Mouse (Mus musculus): ENCODE data around the gene Mustn1. TPM values are rescaled to one million over a fixed set of nuclear protein-coding genes. Genes with fewer than 3 reads are reported as not detected.

Mustn1 gene
- 5.9 and 6.8 TPM in 2 replicates for polyA plus RNA-seq (2016; fragmentation: Nextera tagmentation; extraction: Ambion mirVana)

DNA sequence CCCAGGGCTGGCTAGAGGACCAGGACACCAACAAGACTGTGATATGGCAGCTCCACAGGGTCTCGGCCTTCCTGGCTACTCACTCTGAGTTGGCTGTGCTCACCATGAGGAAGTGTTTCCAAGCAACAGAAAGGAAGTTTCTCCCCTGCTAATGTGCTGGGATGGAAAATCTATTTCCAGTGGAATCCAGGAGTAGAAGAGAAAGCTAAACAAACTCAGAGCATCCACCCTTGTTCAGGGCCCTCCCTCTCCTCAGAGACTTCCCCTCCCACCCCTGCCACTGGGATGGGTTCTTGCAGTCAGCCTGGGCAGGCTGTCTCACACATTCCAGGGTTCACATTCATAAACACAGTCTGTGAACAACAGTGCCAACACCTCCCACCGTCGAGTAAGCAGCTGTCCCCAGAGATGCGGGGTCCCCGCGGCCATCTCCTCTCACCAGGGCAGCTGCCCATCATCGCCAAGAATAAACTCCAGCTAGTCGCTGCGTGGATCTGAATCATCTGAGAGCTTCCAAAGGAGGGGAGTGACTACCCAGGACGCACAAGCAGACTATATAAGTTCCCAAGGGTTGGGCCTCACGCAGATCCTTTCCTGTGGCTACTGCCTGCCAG is at the start of gene Mustn1:
Gene Mustn1, plus strand, starts transcription at position 243 of the 614 bp plus-strand sequence.
- Histone ChIP-seq H3K27ac (peak within 1 kb of the TSS; percentile 32; the same call in 1 of the 2 replicates), H3K4me1 (replicated peaks) (peaks cover 6% of the 10 kb centered on the region; the same call in 1 of the 2 replicates), H3K4me2 (no peak within 1 kb of the TSS), H3K9ac (replicated peaks) (0 out of 2 replicates have a peak within 1 kb of the TSS, but pooled peaks have one; percentile 23), H3K36me3 (peaks cover 30% of the 10 kb centered on the region), H3K27me3 (no peaks in the 10 kb centered on the region), H3K4me3 (replicated peaks) (no peak within 1 kb of the TSS), H3K9me3 (no peaks in the 10 kb centered on the region)
- no peak; the same call in 1 of the 2 replicates for ATAC-seq (ENCODE audit: insufficient number of reproducible peaks, insufficient read depth, low FRiP score, low TSS enrichment, low read depth)
- 76% methylated on average over 11 of the region's 11 CpGs for WGBS

- Histone ChIP-seq H3K27ac (no peak overlapping the region), H3K9ac (replicated peaks) (no peak overlapping the region), H3K36me3 (peaks cover 24% of the 10 kb centered on the region; the same call in 1 of the 2 replicates), H3K9me3 (no peaks in the 10 kb centered on the region), H3K4me1 (replicated peaks) (no peaks in the 10 kb centered on the region), H3K4me3 (replicated peaks) (no peak overlapping the region), H3K4me2 (no peak overlapping the region), H3K27me3 (no peaks in the 10 kb centered on the region)
- 94% methylated on average over 14 of the region's 14 CpGs for WGBS
- no peak for ATAC-seq (ENCODE audit: insufficient number of reproducible peaks, insufficient read depth, low FRiP score, low TSS enrichment, low read depth)
Measured at GRCm38 (mm10) chr14:30837416-30837996, 41.5 kb upstream of the Mustn1 start.

DNA sequence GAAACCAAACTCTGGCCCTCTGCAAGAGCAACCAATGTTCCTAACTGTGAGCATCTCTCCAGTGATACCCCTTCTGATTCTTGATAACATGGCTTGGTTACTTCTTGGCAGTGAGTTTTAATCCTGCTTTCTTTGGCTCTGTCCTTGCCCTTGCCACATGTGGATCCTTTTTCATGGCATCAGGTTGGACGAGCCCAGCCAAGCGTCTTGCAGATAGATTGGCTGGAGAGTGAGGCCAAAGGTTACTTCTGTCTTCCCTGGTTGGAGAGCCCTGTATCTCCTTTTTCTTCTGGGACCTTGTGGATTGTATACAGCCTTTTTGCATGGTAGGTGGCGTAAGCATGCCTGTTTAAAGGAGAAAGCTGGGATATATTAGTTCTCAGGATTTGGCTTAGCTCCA is 35.3 kb upstream of the Mustn1 start:
- H3K36me3 ChIP-seq: peaks cover 15% of the 10 kb centered on the region
- H3K9ac ChIP-seq (replicated peaks): no peak overlapping the region
- no peaks in the 10 kb centered on the region for H3K27me3 ChIP-seq
- no peaks in the 10 kb centered on the region for H3K9me3 ChIP-seq
- WGBS: 93% methylated on average over 3 of the region's 3 CpGs
- no peak overlapping the region for H3K4me2 ChIP-seq
- no peak for ATAC-seq (ENCODE audit: insufficient number of reproducible peaks, insufficient read depth, low FRiP score, low TSS enrichment, low read depth)
- no peak overlapping the region for H3K4me3 ChIP-seq (replicated peaks)
- no peak overlapping the region for H3K27ac ChIP-seq
- H3K4me1 ChIP-seq (replicated peaks): no peaks in the 10 kb centered on the region

GRCm38 (mm10) chr14:30850504-30850903 is 28.5 kb upstream of the Mustn1 start:
- Histone ChIP-seq H3K4me1 (replicated peaks) (no peaks in the 10 kb centered on the region), H3K9ac (replicated peaks) (no peak overlapping the region), H3K36me3 (peaks cover 8% of the 10 kb centered on the region; the same call in 1 of the 2 replicates), H3K4me3 (replicated peaks) (no peak overlapping the region), H3K27me3 (no peaks in the 10 kb centered on the region), H3K9me3 (no peaks in the 10 kb centered on the region), H3K27ac (no peak overlapping the region), H3K4me2 (no peak overlapping the region)
- 95% methylated on average over 5 of the region's 5 CpGs for WGBS
- no peak for ATAC-seq (ENCODE audit: insufficient number of reproducible peaks, insufficient read depth, low FRiP score, low TSS enrichment, low read depth)

- H3K9ac ChIP-seq (replicated peaks): no peak overlapping the region
- H3K27ac ChIP-seq: no peak overlapping the region
- no peaks in the 10 kb centered on the region for H3K36me3 ChIP-seq
- no peak overlapping the region for H3K4me2 ChIP-seq
- no peaks in the 10 kb centered on the region for H3K27me3 ChIP-seq
- ATAC-seq (ENCODE audit: insufficient number of reproducible peaks, insufficient read depth, low FRiP score, low TSS enrichment, low read depth): no peak
- H3K4me1 ChIP-seq (replicated peaks): no peaks in the 10 kb centered on the region
- H3K4me3 ChIP-seq (replicated peaks): no peak overlapping the region
- WGBS: 86% methylated on average over 5 of the region's 5 CpGs
- no peaks in the 10 kb centered on the region for H3K9me3 ChIP-seq
Measured at GRCm38 (mm10) chr14:30852325-30852724, 26.7 kb upstream of the Mustn1 start.

GRCm38 (mm10) chr14:30855316-30855715 is 23.7 kb upstream of the Mustn1 start:
- Histone ChIP-seq H3K4me3 (replicated peaks) (no peak overlapping the region), H3K4me1 (replicated peaks) (no peaks in the 10 kb centered on the region), H3K9me3 (0 out of 2 replicates have a peak, but pooled peaks cover 4% of the 10 kb centered on the region), H3K4me2 (no peak overlapping the region), H3K36me3 (no peaks in the 10 kb centered on the region), H3K27me3 (no peaks in the 10 kb centered on the region), H3K9ac (replicated peaks) (no peak overlapping the region), H3K27ac (no peak overlapping the region)
- no peak for ATAC-seq (ENCODE audit: insufficient number of reproducible peaks, insufficient read depth, low FRiP score, low TSS enrichment, low read depth)
- WGBS: 93% methylated on average over 3 of the region's 3 CpGs

DNA sequence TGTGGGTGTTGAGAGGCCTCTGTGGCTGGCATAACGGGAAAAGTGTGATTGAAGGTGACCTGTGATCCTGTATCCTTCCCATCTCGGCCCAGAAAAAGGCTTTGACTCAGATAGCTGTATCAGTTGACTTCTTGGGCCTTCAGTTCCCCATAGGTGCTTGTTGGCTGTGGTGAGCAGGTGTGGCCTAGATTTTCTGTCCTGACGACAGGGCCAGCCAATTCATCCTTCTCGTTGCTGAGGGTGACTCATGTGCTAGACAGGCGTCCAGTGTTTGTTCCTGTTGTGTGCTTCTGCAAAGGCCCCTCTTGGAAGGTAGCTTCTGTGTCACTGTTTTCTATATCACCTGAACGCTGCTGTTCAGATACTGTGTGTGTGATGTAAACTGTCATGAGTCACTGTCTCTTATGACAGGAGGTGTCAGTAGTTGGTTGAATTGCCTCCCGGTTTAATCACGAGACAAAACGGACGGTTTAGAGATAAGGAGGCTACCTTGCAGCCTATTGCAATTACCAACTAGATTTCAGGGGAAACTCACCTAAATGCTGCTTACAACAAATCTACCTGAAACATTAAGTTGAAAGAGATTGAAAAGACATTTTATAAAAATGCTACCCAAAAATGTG is 22.0 kb upstream of the Mustn1 start:
- 0 out of 2 replicates have a peak, but pooled peaks cover 3% of the 10 kb centered on the region for H3K4me1 ChIP-seq (replicated peaks)
- no peak overlapping the region for H3K27ac ChIP-seq
- no peaks in the 10 kb centered on the region for H3K36me3 ChIP-seq
- no peak for ATAC-seq (ENCODE audit: insufficient number of reproducible peaks, insufficient read depth, low FRiP score, low TSS enrichment, low read depth)
- no peaks in the 10 kb centered on the region for H3K27me3 ChIP-seq
- H3K9ac ChIP-seq (replicated peaks): no peak overlapping the region
- WGBS: 83% methylated on average over 10 of the region's 10 CpGs
- no peak overlapping the region for H3K4me2 ChIP-seq
- no peak overlapping the region for H3K4me3 ChIP-seq (replicated peaks)
- H3K9me3 ChIP-seq: 0 out of 2 replicates have a peak, but pooled peaks cover 6% of the 10 kb centered on the region

- Histone ChIP-seq H3K9ac (replicated peaks) (no peak overlapping the region), H3K36me3 (no peaks in the 10 kb centered on the region), H3K4me1 (replicated peaks) (0 out of 2 replicates have a peak, but pooled peaks cover 3% of the 10 kb centered on the region), H3K27me3 (no peaks in the 10 kb centered on the region), H3K27ac (no peak overlapping the region), H3K4me3 (replicated peaks) (no peak overlapping the region), H3K4me2 (no peak overlapping the region), H3K9me3 (0 out of 2 replicates have a peak, but pooled peaks cover 6% of the 10 kb centered on the region)
- no peak for ATAC-seq (ENCODE audit: insufficient number of reproducible peaks, insufficient read depth, low FRiP score, low TSS enrichment, low read depth)
- 84% methylated on average over 4 of the region's 4 CpGs for WGBS
Measured at GRCm38 (mm10) chr14:30857990-30858389, 21.0 kb upstream of the Mustn1 start.

GRCm38 (mm10) chr14:30861421-30862125 is 17.4 kb upstream of the Mustn1 start:
- 77% methylated on average over 16 of the region's 16 CpGs for WGBS
- peaks cover 21% of the 10 kb centered on the region for H3K36me3 ChIP-seq
- no peaks in the 10 kb centered on the region for H3K27me3 ChIP-seq
- no peak overlapping the region for H3K9ac ChIP-seq (replicated peaks)
- no peak for ATAC-seq (ENCODE audit: insufficient number of reproducible peaks, insufficient read depth, low FRiP score, low TSS enrichment, low read depth)
- H3K9me3 ChIP-seq: 0 out of 2 replicates have a peak, but pooled peaks cover 6% of the 10 kb centered on the region
- no peak overlapping the region for H3K27ac ChIP-seq
- H3K4me1 ChIP-seq (replicated peaks): 0 out of 2 replicates have a peak, but pooled peaks cover 3% of the 10 kb centered on the region
- H3K4me3 ChIP-seq (replicated peaks): no peak overlapping the region
- no peak overlapping the region for H3K4me2 ChIP-seq

- 0 out of 2 replicates have a peak, but pooled peaks cover 3% of the 10 kb centered on the region for H3K4me1 ChIP-seq (replicated peaks)
- H3K9me3 ChIP-seq: 0 out of 2 replicates have a peak, but pooled peaks cover 6% of the 10 kb centered on the region
- H3K27ac ChIP-seq: no peak overlapping the region
- WGBS: 90% methylated on average over 9 of the region's 9 CpGs
- no peak overlapping the region for H3K9ac ChIP-seq (replicated peaks)
- peaks cover 27% of the 10 kb centered on the region for H3K36me3 ChIP-seq
- no peak overlapping the region for H3K4me3 ChIP-seq (replicated peaks)
- no peak overlapping the region for H3K4me2 ChIP-seq
- no peak for ATAC-seq (ENCODE audit: insufficient number of reproducible peaks, insufficient read depth, low FRiP score, low TSS enrichment, low read depth)
- H3K27me3 ChIP-seq: no peaks in the 10 kb centered on the region
Measured at GRCm38 (mm10) chr14:30862368-30862767, 16.6 kb upstream of the Mustn1 start.

DNA sequence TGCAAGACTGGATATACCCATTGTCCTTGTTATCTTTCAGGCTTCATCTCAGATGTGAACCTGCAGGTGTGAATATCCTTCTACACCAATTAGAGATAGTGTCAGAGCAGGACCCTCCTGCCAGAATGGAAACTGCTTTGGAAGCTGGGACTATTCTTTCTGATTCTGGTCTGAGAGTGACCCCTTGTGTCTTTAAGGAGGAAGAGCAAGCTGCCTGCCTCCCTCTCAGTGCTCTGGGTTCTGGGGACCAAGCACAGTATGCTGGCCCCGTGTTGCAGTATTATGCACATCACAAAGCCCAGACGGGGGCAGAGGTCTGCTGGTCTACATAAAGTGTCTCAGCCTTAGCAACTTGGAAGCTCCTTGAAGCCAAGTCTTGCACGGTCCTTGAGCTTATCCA is 13.7 kb upstream of the Mustn1 start:
- peaks cover 19% of the 10 kb centered on the region for H3K4me1 ChIP-seq (replicated peaks)
- peaks cover 40% of the 10 kb centered on the region for H3K36me3 ChIP-seq
- no peak overlapping the region for H3K4me3 ChIP-seq (replicated peaks)
- 0 out of 2 replicates have a peak, but pooled peaks cover 2% of the 10 kb centered on the region for H3K9me3 ChIP-seq
- 62% methylated on average over 3 of the region's 3 CpGs for WGBS
- ATAC-seq (ENCODE audit: insufficient number of reproducible peaks, insufficient read depth, low FRiP score, low TSS enrichment, low read depth): no peak
- H3K4me2 ChIP-seq: no peak overlapping the region
- no peak overlapping the region for H3K27ac ChIP-seq
- no peak overlapping the region for H3K9ac ChIP-seq (replicated peaks)
- no peaks in the 10 kb centered on the region for H3K27me3 ChIP-seq

Data from limb, embryonic 12.5 days (tissue).